Mouse (Mus musculus) right cerebral cortex, postnatal 36 days (tissue): Measurements from ENCODE around the gene Sfi1.
"Not testable (repeated sequence)": the region's sequence is repeated elsewhere in the genome, so short reads cannot be mapped to it uniquely, and the experiment has no call there.

Experiments used
- DNase-seq, 2 experiments: peaks; one replicate each; pipeline ENCODE4 v3.0.0; 2022; ENCODE audit warnings: low spot score in 2 of 2, mixed read lengths in 1 of 2

Gene Sfi1

GRCm38 (mm10) chr11:3104501-3105260, 88.6 kb downstream of the Sfi1 start:
- not testable (repeated sequence) for DNase-seq

DNA sequence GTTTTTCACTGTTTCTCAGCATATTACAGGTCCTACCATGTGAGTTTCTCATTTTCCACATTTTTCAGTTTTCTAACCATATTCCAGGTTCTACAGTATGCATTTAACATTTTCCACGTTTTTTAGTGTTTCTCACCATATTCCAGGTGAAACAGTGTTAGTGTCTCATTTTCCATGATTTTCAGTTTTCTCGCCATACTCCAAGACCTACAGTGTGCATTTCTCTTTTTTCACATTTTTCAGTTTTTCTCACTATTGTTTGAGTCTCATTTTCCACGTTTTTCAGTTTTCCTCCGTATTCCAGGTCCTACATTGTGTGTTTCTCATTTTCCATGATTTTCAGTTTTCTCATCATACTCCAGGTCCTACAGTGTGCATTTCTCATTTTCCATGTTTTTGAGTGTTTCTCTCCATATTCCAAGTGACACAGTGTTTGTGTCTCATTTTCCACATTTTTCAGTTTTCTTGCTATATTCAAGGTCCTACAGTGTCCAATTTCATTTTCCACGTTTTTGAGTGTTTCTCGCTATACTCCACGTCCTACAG, 89.6 kb downstream of the Sfi1 start:
- no peak for DNase-seq

- DNase-seq, result not testable (repeated sequence)
Observed at GRCm38 (mm10) chr11:3102626-3103025, 90.6 kb downstream of the Sfi1 start.

DNA sequence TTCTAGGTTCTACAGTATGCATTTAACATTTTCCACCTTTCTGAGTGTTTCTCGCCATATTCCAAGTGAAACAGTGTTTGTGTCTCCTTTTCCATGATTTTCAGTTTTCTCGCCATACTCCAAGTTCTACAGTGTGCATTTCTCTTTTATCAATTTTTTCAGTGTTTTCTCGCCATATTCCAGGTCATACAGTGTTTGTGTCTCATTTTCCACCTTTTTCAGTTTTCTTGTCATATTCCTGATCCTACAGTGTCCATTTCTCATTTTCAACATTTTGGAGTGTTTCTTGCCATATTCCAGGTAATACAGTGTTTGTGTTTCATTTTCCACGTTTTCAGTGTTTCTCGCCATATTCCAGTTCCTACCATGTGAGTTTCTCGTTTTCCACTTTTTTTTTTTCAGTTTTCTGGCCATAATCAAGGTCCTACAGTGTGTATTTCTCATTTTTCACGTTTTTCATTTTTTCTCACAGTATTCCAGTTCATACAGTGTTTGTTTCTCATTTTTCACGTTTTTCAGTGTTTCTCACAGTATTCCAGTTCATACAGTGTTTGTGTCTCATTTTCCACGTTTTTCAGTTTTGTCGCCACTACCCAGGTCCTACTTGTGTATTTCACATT, 91.3 kb downstream of the Sfi1 start:
- DNase-seq, result no peak

DNA sequence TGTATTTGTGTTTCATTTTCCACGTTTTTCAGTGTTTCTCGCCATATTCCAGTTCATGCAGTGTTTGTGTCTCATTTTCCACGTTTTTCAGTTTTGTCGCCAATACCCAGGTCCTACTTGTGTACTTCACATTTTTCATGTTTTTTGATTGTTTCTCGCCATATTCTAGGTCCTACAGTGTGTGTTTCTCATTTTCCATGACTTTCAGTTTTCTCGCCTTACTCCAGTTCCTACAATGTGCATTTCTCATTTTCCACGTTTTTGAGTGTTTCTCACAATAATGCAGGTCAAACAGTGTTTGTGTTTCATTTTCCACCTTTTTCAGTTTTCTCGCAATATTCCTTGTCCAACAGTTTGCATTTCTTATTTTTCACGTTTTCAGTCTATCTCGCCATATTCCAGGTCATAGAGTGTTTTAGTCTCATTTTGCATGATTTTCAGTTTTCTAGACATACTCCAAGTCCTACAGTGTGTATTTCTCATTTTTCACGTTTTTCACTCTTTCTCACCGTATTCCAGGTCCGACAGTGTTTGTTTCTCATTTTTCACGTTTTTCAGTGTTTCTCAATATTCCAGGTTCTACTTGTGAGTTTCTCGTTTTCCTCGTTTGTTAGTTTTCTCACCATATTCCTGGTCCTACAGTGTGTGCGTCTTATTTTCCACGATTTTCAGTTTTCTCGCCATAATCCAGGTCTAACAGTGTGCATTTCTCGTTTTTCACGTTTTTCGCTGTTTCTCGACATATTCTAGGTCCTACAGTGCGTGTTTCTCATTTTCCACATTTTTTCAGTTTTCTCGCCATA, 92.0 kb downstream of the Sfi1 start:
- no peak for DNase-seq

DNA sequence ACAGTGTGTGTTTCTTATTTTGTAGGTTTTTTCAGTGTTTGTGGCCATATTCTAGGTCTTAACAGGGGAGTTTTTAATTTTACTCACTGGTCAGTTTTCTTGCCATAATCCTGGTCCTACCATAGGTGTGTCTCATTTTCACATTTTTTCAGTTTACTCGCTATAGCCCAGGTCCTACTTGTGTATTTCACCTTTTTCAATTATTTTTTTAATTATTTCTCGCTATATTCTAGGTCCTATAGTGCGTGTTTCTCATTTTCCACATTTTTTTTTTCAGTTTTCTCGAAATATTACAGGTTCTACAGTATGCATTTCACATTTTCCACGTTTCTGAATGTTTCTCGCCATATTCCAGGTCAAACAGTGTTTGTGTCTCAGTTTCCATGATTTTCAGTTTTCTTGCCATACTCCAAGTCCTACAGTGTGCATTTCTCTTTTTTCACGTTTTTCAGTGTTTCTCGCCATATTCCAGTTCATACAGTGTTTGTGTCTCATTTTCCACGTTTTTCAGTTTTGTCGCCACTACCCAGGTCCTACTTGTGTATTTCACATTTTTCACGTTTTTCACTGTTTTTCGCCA, 93.1 kb downstream of the Sfi1 start:
- not testable (repeated sequence) for DNase-seq
